Mouse (Mus musculus) activated CD4-positive, CD25-positive, alpha-beta regulatory T cell, adult 4 months (primary cell): ENCODE results near the gene Ap1b1. TPM values are rescaled to one million over a fixed set of nuclear protein-coding genes. Genes with fewer than 3 reads are reported as not detected.
A peak's percentile ranks its signal among the peaks of the same experiment; 100 is the strongest.

ENCODE experiments used
- ATAC-seq: one replicate; pipeline ENCODE4 v1.8.0; 2017
- polyA plus RNA-seq, 2 experiments: library from polyadenylated mRNA; unstranded; fragments of 100-300 nt; shearing (Covaris generic); gene quantifications; one replicate each; pipeline ENCODE4 v1.2.1; 2017

Gene Ap1b1
- polyA plus RNA-seq, 2 experiments from 2014 or later = 51.9 to 60.4 TPM

GRCm38 (mm10) chr11:5037146-5037854, 50.7 kb downstream of the Ap1b1 start:
- no peak for ATAC-seq

DNA sequence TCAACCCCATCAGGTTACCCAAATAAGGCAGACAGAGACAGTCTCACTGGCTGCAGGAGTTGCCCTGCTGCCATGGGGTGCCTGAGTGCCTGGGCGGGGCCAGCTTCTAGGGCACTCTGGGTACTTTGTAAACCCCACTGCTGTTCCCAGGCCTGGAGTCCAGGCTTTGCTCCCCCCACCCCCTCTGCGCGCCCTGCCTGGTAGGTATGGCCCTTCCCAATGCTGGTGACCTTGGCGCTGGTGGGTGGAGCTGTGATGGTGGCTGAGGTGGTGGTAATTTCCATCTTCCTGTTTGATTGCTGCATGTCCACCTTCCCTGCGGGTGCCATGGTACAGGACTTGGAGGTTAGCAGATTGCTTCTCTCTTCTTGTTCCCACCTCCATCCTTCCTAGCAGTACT, 54.0 kb downstream of the Ap1b1 start:
- ATAC-seq = no peak

DNA sequence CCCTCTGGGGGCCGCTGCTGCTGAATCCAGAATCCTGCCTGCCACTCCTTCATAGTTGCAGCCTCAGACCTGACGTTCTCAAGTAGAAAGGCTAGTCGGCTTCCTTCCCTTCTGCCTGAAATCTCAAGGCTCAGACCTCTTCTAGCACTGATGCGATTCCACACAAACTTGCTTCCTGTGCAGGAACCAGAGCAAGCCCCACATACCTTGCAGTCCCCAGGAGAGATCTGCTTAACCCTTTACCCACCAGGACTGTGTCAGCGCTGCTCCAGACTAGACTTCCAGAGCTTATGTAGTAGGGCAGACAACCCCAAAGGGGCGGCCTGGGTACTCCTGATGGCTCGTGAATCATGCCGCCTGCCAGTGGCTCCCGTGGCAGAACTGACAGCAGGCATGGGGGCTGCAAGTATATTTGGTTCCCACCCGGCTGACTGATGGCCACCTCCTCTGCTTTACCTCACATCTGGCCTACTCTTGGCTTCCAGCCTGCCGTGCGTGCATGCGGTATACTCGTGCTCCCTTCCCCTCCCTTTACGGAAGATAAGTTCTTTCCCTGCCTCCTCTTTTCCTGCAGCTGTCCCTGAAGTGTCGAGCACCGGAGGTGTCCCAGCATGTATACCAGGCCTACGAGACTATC, 54.6 kb downstream of the Ap1b1 start:
- ATAC-seq = no peak

DNA sequence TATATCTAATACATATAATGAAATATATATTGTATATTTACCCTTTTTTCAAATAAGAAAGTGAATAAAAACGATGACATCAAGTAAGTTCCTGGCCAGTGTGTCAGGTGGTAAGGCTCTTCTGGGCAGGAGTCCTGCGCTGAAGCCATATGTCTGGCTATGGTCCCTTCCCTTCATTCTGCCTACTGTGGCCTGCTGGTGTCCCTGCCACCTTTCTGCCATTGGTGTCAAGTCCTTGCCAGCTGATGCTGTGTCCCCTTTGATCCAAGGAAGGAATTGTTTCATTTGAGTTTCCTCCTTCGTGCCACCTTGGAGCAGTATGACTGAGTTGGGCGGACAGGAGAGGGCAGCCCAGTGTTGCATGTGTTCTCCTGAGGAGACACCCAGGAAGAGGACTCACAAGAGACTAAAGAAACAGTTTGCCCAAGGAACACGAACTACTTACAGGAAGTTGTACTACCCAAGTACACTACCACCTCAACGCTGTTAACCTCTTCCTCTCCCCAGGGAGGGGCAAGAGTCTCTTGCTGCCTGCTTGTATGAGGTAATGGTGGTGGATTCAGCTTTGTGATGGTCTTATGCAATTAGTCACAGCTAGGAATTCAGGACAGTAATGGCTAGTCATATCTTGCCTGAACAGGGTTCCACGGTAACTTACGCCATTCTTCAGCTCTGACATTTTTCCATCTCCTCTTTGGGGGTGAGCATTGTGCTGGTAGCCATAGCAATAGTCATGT, 56.2 kb downstream of the Ap1b1 start:
- no peak for ATAC-seq

- ATAC-seq = no peak
Measured at GRCm38 (mm10) chr11:5046321-5046926, 59.8 kb downstream of the Ap1b1 start.

GRCm38 (mm10) chr11:5051629-5052028, 65.0 kb downstream of the Ap1b1 start:
- ATAC-seq = no peak

DNA sequence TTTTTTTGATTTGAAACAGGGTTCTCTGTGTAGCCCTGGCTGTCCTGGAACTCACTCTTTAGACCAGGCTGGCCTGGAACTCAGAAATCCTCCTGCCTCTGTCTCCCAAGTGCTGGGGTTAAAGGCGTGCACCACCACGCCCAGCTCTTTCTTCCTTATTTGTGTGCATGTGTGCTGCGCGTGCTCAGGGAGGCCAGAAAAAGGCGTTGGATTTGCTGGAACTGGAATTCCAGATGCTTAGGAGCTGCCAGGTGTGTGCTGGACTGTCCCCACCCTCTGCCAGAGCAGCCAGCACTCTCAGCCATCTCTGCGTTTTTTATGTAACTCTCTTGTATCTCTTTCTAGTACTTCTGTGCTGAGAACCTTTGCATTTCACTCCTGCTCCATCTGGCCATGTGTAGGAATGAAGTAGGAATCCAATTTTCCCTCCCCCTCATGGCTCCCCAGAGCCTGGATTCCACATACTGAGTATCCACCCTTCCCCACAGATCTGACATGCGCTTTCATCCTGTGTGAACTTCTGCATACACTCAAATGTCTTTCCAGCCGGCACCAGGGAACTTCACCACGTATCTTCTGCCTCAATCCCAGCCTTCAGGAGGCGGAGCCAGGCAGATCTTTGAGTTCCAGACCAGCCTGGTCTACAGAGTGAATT, 65.7 kb downstream of the Ap1b1 start:
- no peak for ATAC-seq

- no peak for ATAC-seq
Measured at GRCm38 (mm10) chr11:5054151-5054550, 67.5 kb downstream of the Ap1b1 start.

- ATAC-seq = no peak
Measured at GRCm38 (mm10) chr11:5054874-5055273, 68.2 kb downstream of the Ap1b1 start.

GRCm38 (mm10) chr11:5055945-5056938, 69.6 kb downstream of the Ap1b1 start:
- no peak for ATAC-seq

- ATAC-seq = no peak
Measured at GRCm38 (mm10) chr11:5057064-5057463, 70.4 kb downstream of the Ap1b1 start.

GRCm38 (mm10) chr11:5057541-5057855, 70.9 kb downstream of the Ap1b1 start:
- no peak for ATAC-seq

DNA sequence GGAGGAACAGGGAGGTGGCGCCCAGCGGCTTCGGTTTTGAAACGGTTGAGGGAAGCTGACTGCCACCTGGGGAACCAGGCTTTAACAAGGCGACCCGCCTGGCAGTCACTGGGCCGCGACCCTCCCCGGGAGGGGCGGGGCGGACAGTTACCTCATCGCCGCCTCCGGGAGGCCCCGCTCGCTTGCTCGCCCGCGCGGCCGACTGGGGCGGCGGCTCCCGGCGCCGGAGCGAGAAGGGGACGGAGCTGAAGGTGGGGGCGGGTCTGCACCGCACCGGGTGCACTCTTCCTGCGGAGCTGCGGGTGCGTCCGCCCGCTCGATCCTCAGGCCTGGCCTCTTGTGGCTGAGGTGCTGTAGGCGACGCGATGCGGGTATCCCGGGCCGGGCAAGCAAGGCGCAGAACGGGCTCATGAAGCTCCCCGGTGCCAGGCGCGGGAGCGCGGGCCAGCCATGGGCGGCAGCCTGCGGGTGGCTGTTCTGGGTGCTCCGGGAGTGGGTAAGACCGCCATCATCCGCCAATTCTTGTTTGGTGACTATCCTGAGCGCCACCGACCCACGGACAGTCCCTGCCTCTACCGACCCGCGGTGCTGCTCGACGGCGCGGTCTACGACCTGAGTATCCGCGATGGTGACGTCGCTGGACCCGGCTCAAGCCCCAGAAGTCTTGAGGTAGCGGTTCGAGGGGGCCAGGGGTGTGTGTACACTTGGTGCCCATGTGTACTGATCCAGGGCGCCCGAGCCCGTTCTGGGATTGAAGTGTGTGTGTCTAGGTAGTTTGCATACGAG, 71.4 kb downstream of the Ap1b1 start, which contains the start of gene Rasl10a:
Rasl10a (plus strand) TSS at position 273 of the 786 bp plus-strand sequence.
- peak; percentile 18 for ATAC-seq

DNA sequence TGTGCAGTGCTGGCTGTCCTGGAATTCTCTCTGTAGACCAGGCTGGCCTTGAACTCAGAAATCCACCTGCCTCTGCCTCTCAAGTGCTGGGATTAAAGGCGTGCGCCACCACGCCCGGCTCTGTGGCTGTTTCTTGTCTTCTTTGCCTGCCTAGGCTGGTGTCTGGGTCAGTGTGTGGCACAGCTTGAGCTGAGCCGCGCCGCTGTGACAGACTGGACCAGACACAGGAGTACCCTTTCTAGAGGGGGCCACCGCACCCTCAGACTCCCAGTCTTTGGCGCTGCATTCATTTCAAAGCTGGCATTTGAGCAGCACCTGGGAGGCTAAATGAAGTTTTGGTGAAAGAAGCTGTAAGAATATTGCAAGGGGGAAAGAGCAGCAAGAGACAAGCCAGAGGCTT, 72.2 kb downstream of the Ap1b1 start:
- no peak for ATAC-seq

- no peak for ATAC-seq
Measured at GRCm38 (mm10) chr11:5059230-5059629, 72.6 kb downstream of the Ap1b1 start.

DNA sequence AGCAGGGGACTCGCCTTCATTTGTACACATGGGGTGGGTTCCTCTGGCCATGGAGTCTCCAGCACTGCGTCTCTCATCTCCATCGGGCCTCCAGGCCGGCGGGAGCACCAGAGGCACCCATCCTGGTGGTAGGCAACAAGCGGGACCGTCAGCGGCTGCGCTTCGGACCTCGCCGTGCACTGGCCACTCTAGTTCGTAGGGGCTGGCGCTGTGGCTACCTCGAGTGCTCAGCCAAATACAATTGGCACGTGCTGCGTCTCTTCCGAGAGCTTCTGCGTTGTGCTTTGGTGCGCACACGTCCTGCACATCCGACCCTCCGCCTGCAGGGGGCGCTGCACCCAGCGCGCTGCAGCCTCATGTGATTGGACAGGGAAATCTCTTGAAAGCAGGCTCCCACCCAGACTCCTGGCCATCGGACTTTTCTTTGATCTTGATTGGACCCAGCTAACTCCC, 73.1 kb downstream of the Ap1b1 start:
- no peak for ATAC-seq

DNA sequence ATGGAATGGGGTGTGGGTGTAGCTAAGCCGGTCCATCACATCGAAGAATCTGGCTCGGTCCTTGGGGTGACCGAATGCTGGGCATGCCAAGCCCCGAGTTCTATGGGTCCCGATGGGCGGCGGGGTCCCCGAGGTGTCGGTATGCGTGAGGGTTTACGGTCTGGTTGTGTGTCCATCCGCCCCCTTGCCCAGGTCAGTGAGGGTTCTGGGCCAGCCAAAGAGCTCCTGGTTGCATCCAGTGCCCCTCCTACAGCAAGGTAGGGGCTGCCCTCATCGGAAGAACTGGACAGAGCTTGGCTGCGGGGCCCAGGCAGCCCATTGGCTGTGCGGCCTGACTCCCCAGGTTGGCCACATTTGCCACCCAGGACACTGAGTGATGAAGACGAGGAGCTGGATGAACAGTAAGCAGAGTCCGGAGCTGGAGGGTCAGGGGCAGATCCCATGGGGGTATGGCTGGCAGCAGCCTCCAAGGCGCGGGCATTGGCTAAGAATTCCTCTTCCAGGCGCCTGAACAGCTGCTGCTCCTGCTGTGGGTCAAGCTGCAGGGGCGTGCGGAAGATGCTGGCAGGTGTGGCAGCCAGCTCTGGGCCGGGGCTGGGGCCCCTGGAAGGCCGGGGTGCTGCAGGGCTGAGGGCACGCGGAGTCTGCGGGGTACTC, 74.3 kb downstream of the Ap1b1 start:
- ATAC-seq = no peak

DNA sequence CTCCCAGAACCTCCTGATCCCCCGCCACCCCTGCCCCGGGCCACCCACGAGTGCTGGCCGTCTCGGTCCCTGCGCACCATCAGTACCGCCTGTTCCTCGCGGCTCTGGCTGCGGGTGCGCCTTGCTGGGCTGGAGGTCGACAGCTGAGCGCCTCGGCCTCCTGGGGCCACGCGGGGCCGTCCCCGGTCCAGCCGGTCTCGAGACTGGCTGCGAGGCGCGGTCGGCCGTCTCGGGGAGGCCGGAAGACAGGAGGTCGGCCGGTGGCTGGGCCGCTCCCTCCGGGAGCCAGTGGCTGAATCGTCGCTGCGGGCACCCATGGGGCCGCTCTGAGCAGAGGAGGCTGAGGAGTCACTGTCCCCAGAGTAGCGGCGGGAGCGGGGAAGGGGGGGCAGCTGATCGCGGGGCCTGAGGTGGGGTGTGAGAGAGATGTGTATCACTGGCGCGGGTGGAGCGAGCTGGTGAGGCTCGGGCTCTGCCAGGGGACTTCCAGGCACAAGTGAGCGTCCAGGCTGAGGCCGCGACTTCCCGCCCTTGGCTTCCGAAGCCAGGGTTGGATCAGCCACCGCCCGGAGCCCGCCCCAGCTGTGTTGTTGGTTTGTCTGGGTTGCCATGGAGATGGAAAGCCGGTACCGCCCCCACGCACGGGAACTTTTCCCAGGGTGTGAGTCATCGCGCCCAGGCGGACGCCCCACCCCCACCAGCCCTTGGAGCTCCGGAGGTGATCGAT, 75.0 kb downstream of the Ap1b1 start:
- ATAC-seq = peak; percentile 43

- ATAC-seq = no peak
Measured at GRCm38 (mm10) chr11:5062326-5062725, 75.7 kb downstream of the Ap1b1 start.
